Comparison of ENCODE assay signal across 9 mouse cellular contexts in genomic region chr4:128774467-128774866, GRCm38 (mm10). TPM values are rescaled to one million over a fixed set of nuclear protein-coding genes. Genes with fewer than 3 reads are reported as not detected.
DNase-seq lines count a peak whose midpoint lies in the region; ATAC-seq and TF ChIP-seq lines count a peak whose summit lies in the region.
"Had no signal": no experiment of that assay in that cellular context is flagged by ENCODE, and none has a peak within 500 bp of the region (broad histone marks: within the 10 kb centered on the region; RNA-seq: fewer than 3 reads in every experiment).

No protein-coding gene starts in this region.

- intact Hi-C loops in heart, postnatal 10 days (cut with DNase I): no loop called here

- TF ChIP-seq POLR2A in bone marrow, adult 2 months (IDR thresholded peaks at IDR 0.05; ENCODE audit: borderline replicate concordance, control insufficient read depth, low read depth, low read length): no peak
- no peak for TF ChIP-seq POLR2A in lung, adult 2 months (IDR thresholded peaks at IDR 0.05; ENCODE audit: borderline replicate concordance, extremely low read depth, low read depth, low read length)

- H3K36me3 ChIP-seq in limb, embryonic 11.5 days (ENCODE audit: control insufficient read depth, insufficient read depth, low read length): peaks cover 15% of the 10 kb centered on the region
- peaks cover 78% of the 10 kb centered on the region for H3K36me3 ChIP-seq in limb, embryonic 10.5 days

- H3K4me3 ChIP-seq in limb, embryonic 11.5 days (ENCODE audit: low read depth, low read length): no peak overlapping the region
- H3K4me3 ChIP-seq in limb, embryonic 10.5 days: no peak overlapping the region
- H3K4me3 ChIP-seq in bone marrow, adult 2 months (replicated peaks; ENCODE audit: control insufficient read depth, low read depth, low read length): no peak overlapping the region
- no peak overlapping the region for H3K4me3 ChIP-seq in lung, adult 2 months (replicated peaks; ENCODE audit: extremely low read depth, low read depth, low read length)
- H3K4me3 ChIP-seq: neural tube, embryonic 13.5 days had no signal

- H3K9ac ChIP-seq in limb, embryonic 11.5 days (ENCODE audit: low read length): no peak overlapping the region
- H3K9ac ChIP-seq: neural tube, embryonic 13.5 days had no signal

- no peaks in the 10 kb centered on the region for H3K9me3 ChIP-seq in limb, embryonic 11.5 days (ENCODE audit: control insufficient read depth, low read length)
- no peaks in the 10 kb centered on the region for H3K9me3 ChIP-seq in limb, embryonic 10.5 days (replicated peaks)
- H3K9me3 ChIP-seq: neural tube, embryonic 13.5 days had no signal

- H3K4me1 ChIP-seq in limb, embryonic 11.5 days (ENCODE audit: control insufficient read depth, insufficient read depth, low read length): no peaks in the 10 kb centered on the region; the same call in 1 of the 2 replicates
- H3K4me1 ChIP-seq in limb, embryonic 10.5 days: peaks cover 18% of the 10 kb centered on the region
- H3K4me1 ChIP-seq in bone marrow, adult 2 months (ENCODE audit: control insufficient read depth, insufficient read depth, low read length): no peaks in the 10 kb centered on the region
- 0 out of 2 replicates have a peak, but pooled peaks cover 2% of the 10 kb centered on the region for H3K4me1 ChIP-seq in lung, adult 2 months (ENCODE audit: control insufficient read depth, insufficient read depth, low read length)

- no peak for ATAC-seq in limb, embryonic 11.5 days (ENCODE audit: insufficient number of reproducible peaks, low FRiP score, low TSS enrichment, low read depth)

- no peaks in the 10 kb centered on the region for H3K27me3 ChIP-seq in limb, embryonic 11.5 days (ENCODE audit: control insufficient read depth, insufficient read depth, low read length)
- H3K27me3 ChIP-seq in limb, embryonic 10.5 days (ENCODE audit: low read depth, poor library complexity, severe bottlenecking): no peaks in the 10 kb centered on the region
- H3K27me3 ChIP-seq: neural tube, embryonic 13.5 days had no signal

- peak; percentile 61 for DNase-seq in adrenal gland, postnatal 10 days
- DNase-seq in adrenal gland, adult 8-10 months: no peak
- peak; percentile 67 for DNase-seq in limb, embryonic 11.5 days (ENCODE audit: low spot score)
- DNase-seq in limb, embryonic 10.5 days (ENCODE audit: low spot score): no peak
- peak; percentile 34 to 70 for DNase-seq in heart, postnatal 10 days
- peak; percentile 55 for DNase-seq in lung, adult 2 months
- peak; percentile 43 for DNase-seq in thymus, postnatal 0 days (ENCODE audit: low spot score)

- WGBS in limb, embryonic 11.5 days: 81% methylated on average over 9 of the region's 9 CpGs
- 91% methylated on average over 9 of the region's 9 CpGs for WGBS in limb, embryonic 10.5 days
- 94% methylated on average over 9 of the region's 9 CpGs for WGBS in bone marrow, adult 2 months
- WGBS in lung, adult 2 months: 92% methylated on average over 9 of the region's 9 CpGs

- H3K27ac ChIP-seq in limb, embryonic 11.5 days (replicated peaks; ENCODE audit: low read depth, low read length): no peak overlapping the region
- H3K27ac ChIP-seq in limb, embryonic 10.5 days: no peak overlapping the region
- no peak overlapping the region for H3K27ac ChIP-seq in bone marrow, adult 2 months (ENCODE audit: control insufficient read depth, insufficient read depth, low read depth, low read length, poor library complexity)
- H3K27ac ChIP-seq: neural tube, embryonic 13.5 days had no signal

- no peak overlapping the region for H3K4me2 ChIP-seq in limb, embryonic 11.5 days (ENCODE audit: low read depth, severe bottlenecking)
- H3K4me2 ChIP-seq: neural tube, embryonic 13.5 days had no signal

- peak; percentile 51; the same call in 1 of the 2 replicates for TF ChIP-seq CTCF in bone marrow, adult 2 months (IDR thresholded peaks at IDR 0.05; ENCODE audit: control insufficient read depth, insufficient read depth, low read length)
- TF ChIP-seq CTCF in lung, adult 2 months (IDR thresholded peaks at IDR 0.05; ENCODE audit: insufficient read depth, low read length): peak; percentile 60

RNA-seq across cellular contexts. Expression of gene A3galt2, which starts 19.3 kb away (rescaled TPM):
- total RNA-seq in adrenal gland, postnatal 10 days (2021): under 1 TPM; 0.12 TPM
- under 1 TPM; 0.14 to 0.34 (median 0.15) TPM for total RNA-seq in adrenal gland, adult 8-10 months (2022)
- polyA plus RNA-seq in limb, embryonic 11.5 days (2014; fragmentation: Nextera tagmentation; extraction: Ambion mirVana): 0.06 and 0.28 TPM in 2 replicates
- polyA plus RNA-seq in limb, embryonic 10.5 days (2016; fragmentation: Nextera tagmentation; extraction: Ambion mirVana): 0.10 TPM in 1 of 2 replicates, not detected in the other
- 0.34 and 1.5 TPM in 2 replicates for polyA plus RNA-seq in bone marrow, adult 2 months (2011; ENCODE audit: insufficient read depth, insufficient read length, low replicate concordance, missing spikeins)
- under 1 TPM; 0.12 to 0.29 TPM for total RNA-seq in heart, postnatal 10 days (2021)
- 0.34 and 0.58 TPM in 2 replicates for polyA plus RNA-seq in lung, adult 2 months (2012; rRNA removed)
- polyA plus RNA-seq in thymus, postnatal 0 days (2015; fragmentation: Nextera tagmentation; extraction: Ambion mirVana): 0.04 and 0.12 TPM in 2 replicates

RNA-seq across cellular contexts. Expression of gene Zfp362, which starts 31.4 kb away (rescaled TPM):
- total RNA-seq in adrenal gland, postnatal 10 days (2021): 10 to 100 TPM; 33.7 to 36.5 TPM
- total RNA-seq in adrenal gland, adult 8-10 months (2022): 10 to 100 TPM; 22.1 to 36.6 (median 27.9) TPM
- 44.7 TPM in 2 replicates for polyA plus RNA-seq in limb, embryonic 11.5 days (2014; fragmentation: Nextera tagmentation; extraction: Ambion mirVana)
- polyA plus RNA-seq in limb, embryonic 10.5 days (2016; fragmentation: Nextera tagmentation; extraction: Ambion mirVana): 41.4 and 48.6 TPM in 2 replicates
- polyA plus RNA-seq in bone marrow, adult 2 months (2011; ENCODE audit: insufficient read depth, insufficient read length, low replicate concordance, missing spikeins): 10.3 and 12.1 TPM in 2 replicates
- 10 to 100 TPM; 26.9 to 28.1 TPM for total RNA-seq in heart, postnatal 10 days (2021)
- 43.8 and 48.8 TPM in 2 replicates for polyA plus RNA-seq in lung, adult 2 months (2012; rRNA removed)
- 23.6 and 25.8 TPM in 2 replicates for polyA plus RNA-seq in thymus, postnatal 0 days (2015; fragmentation: Nextera tagmentation; extraction: Ambion mirVana)

Comparison
In these comparisons a context has a peak if more than half of its experiments do, and no peak if none do; other contexts are left out.
1. DNase-seq: peak in adrenal gland, postnatal 10 days (single experiment), limb, embryonic 11.5 days (single experiment), heart, postnatal 10 days (2 of 2), lung, adult 2 months (single experiment) and thymus, postnatal 0 days (single experiment); none in adrenal gland, adult 8-10 months (single experiment) and limb, embryonic 10.5 days (single experiment).